Mouse (Mus musculus) thymus, postnatal 25 days (tissue): ENCODE results near the gene Zfp652.
"Not testable (repeated sequence)": the region's sequence is repeated elsewhere in the genome, so short reads cannot be mapped to it uniquely, and the experiment has no call there.

Experiments used
- DNase-seq: peaks from one replicate; pipeline ENCODE4 v3.0.0; 2022

The Zfp652 gene

DNA sequence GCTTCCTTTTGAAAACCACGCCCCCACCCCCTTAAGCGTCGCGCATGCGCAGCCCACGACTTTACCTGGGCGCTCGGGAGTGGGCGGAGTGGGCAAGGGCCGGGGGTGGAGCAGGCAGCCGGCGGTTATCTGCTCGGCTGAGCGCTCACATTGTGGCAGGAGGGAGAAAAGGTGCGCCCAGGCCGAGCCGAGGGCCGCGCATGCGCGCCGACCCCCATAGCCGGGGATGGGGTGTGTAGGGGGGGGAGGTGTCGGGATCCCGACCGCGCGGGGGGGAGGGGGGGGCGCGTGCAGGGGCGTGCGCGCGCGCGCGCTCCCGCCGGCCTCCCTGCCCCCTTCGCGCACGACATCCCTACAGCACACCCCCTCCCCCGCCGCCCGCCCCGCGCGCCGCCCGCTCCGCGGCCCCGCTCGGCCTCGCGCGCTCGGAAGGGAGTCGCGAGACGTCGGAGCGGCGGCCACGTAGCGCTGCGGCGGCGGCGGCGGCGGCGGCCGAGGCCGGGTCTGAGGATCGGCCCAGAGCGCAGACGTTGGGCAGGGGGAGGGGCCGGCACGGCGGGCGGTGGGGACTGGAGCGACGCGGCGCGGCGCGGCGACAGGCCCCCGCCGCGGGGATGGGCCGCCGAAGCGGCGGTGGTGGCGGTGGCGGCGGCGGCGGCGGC, at the start of gene Zfp652:
Gene Zfp652, plus strand, starts transcription at position 111 of the 662 bp plus-strand sequence.
- peak; percentile 96 for DNase-seq

DNA sequence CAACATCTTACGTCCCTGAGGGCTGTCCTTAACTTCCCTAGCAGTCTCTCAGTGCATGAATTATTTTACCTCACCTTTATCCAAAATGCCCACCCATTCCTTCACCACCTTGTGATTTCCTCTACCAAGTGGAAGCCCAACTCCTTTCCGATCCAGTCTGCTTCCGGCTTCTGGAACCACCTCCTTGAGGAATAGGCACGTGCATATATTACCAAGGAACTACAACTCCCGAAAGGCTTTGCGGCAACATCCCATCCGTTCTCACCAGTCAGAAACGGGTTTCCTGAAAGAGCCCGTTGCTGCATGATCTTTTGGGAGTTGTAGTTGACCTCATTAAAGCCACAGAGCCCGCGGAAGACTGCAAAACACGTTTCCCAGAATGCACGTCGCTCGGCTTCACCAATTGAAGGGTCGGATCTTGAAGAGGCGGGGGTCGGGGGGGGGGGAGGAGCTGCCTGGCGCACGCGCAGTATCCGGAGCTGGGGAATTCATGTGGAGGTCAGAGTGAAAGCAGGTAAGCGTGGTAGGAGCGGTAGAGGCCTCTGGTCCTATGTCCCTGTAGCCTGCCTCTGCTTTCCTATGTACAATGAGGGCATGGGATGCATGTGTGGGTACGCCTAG, 45.8 kb upstream of the Zfp652 start, which contains the start of gene Phb:
Gene Phb, plus strand, starts transcription at position 429 of the 621 bp plus-strand sequence.
- peak; percentile 87 for DNase-seq

DNA sequence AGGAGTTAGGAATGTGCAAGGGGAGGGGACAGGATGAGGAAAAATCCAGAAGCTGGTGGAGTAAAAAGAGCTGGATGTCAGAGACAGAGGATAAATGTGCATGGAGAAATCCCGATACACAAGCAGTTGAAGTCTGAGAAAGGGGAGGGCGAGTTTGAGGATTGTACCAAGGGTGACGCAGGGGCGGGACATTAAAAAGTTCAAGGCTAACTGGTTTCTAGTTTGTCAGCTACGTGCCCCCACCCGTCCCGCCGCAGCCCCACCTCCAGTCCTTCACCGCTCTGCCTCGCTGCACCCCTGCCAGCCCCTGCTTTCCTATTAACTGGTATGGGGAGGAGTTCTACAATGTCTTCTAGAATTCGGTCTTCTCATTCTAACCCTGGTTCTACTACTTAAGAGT, 45.3 kb upstream of the Zfp652 start:
- DNase-seq = peak; percentile 51

DNA sequence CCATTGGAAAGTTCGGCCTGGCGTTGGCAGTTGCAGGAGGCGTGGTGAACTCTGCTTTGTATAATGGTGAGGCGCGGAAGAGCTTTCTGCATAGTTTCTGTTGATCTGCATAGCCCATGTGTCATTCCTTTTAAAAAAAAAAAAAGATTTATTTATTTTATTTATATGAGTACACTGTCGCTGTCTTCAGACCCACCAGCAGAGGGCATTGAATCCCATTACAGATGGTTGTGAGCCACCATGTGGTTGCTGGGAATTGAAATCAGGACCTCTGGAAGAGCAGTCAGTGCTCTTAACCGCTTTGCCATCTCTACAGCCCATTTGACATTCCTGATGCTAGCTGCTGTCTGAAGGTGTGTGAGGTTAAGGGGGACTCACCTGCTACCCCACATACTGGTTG, 44.4 kb upstream of the Zfp652 start:
- not testable (repeated sequence) for DNase-seq

DNA sequence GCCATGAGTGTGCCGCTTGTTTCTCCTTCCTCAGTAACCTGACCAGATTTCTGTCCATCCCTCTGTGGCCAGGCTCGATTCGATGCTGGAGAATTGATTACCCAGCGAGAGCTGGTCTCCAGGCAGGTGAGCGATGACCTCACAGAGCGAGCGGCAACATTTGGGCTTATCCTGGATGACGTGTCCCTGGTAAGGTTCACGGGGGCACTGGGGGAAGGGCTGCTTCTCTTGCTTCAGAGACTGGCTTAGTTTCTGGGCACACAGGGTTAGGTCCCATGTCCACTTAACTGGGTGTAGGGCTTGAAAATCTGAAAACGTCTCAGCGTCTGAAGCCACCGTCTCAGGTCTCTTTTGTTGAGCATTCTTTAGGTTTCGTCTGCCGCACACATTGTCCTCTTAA, 37.0 kb upstream of the Zfp652 start:
- DNase-seq = no peak

DNA sequence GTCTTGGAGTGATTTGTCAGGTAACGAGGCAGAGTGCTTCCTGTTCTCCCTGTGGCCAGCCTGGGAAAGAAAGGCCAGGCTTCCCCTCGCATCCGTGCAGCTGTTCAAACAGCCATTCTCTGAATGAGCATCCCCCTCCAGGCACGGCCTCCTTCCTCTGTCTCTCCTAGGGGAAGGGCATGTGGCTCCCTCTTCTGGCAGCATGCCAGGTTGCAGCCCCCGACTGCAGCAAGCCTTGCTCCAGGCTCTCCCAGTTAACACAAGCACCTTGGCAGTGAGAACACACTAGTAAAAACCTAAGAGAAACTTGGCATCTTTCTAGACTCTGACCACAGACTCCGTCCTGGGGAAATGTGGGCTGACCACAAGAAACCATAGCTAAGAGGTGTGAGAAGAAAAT, 36.2 kb upstream of the Zfp652 start:
- peak; percentile 83 for DNase-seq

DNA sequence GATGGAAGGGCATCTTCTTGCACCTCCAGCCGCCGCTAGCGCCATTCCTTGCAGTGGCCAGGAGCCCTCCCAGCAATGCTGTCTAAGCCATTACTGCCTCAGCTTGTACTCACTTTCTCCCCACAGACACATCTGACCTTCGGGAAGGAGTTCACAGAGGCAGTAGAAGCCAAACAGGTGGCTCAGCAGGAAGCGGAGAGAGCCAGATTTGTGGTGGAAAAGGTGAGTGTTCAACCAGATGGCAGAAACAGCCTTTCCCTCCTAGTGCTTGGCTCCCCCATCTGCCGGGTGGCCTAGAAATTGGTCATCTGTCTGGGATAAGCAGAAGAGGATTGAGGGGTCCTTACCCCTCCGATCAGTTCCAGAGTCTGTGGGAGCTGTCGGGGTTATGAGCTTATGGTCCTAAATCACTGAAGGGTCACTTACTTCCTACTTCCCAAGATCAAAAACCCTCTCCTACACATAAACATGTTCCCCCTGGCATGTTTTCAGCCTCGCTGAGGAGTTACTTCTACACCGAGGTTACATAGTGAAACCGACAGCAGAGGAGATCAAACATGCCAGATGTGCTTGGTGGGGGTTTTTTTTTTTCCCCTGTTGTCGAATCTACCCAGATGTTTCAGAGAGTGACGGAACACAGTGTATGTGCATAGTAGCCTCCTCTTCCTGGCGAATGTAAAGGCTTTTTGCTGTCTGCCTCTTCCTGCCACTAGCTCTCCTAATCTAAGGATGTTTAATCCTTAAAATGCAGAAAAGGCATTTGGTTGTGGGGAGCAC, 34.4 kb upstream of the Zfp652 start:
- no peak for DNase-seq

DNA sequence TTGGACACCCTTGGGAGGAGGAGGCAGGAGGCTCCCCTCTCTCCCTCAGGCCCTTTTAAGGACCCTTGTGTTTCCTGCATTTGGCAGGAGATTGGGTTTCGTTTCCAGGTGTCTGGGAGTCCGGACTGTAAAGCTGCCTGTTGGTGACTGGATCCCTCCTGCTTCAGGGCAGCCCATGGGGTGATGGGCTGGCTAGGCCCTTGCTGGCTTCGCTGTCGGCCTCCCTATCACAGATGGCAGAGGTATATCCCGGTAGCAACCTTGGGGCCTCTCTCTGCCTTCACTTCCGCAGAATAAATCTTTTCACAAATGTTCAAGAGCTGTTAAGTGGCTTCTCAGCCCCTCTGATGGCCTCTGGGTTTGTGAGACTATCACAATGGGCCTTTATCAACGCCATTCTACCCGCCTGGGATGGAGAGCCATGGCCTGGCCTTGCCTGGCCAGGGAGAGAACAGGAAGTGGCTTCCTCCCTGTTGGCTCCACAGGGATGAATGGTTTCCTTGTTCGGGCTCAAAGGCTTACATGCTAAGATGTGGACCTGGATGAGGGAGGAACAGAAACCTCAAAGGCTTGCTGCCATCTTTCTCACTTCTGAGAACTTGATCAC, 30.4 kb upstream of the Zfp652 start:
- DNase-seq = no peak

DNA sequence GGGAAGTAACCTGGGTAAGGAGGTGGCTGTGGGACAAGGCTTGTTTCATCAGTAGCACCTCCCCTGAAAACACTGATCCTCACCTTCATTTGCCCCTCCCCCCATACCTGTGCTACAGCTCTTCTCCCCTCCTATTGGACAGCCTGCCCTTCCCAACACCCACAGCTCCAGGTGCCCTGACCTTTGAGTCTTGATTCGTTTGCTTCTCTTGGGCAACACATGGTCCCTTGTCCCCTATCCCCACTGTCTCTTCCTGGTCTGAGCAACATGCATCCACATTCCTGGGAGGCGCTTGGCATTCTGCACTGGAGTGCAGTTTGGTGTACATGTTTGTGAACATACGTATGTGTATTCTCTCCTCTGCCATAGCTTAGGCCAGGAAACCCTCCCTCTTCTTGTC, 29.5 kb upstream of the Zfp652 start:
- DNase-seq = no peak

DNA sequence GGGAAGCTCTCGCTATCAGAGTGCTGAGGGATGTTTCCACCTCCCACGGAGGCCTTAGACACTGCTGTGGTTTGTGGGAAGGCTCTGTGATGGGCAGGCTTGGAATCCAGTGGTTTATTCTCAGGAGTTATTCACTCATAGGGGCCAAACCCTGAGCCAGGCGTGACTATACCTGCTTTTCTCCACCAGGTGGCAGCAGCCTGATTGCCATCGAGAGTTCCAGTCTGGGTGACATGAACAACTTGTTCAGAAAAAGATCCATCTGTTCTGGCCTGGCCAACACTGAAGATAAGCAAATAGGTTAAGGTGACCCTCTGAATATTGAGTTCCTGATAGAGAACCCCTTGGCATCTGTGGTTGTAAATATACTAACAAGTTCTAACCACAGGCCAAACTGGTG, 26.4 kb upstream of the Zfp652 start:
- DNase-seq = peak; percentile 75

DNA sequence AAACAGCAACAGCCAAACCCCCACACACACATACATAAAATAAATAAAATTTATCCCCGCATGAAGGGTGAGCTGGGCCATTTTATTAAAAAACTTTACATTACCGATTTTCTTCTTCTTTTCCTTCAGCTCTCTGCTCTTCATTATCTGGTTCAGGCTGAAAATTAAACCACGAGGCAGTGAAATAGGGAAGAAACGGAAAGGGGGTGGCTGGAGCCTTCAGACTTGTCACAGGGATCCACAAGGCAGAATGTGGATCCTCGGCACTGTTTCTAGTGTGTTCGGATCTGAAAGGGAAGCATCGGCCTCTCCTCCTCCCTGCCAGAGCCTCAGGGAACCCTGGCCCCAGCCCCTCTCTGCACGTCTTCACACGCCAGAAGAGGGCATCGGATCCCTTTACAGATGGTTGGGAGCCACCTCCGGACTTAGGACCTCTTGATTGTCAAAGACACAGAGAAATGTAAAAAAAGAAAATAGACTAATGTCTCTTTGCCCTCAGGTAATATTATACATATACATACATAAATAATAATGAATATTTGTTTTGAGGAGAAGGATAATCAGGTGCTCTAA, 25.3 kb upstream of the Zfp652 start:
- DNase-seq = no peak

DNA sequence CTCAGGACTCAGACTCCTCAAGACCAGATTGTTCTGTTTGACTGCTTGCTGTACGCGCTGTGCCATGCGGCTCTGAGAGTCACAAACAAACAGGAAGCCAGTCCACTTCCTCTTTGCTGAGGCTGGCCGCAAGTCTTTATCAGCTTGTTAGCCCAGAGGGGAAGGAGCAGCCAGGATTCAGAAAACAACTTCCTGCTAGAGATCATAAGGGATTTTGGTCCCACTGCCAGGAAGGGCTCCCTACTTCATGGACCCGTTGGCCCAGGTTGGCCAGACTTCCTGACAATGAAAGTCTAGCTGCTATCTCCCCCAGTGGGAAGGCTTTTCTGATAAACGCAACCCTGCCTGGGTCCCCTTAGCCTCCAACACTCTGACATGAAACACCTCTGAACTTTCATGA, 24.0 kb upstream of the Zfp652 start:
- peak; percentile 26 for DNase-seq

DNA sequence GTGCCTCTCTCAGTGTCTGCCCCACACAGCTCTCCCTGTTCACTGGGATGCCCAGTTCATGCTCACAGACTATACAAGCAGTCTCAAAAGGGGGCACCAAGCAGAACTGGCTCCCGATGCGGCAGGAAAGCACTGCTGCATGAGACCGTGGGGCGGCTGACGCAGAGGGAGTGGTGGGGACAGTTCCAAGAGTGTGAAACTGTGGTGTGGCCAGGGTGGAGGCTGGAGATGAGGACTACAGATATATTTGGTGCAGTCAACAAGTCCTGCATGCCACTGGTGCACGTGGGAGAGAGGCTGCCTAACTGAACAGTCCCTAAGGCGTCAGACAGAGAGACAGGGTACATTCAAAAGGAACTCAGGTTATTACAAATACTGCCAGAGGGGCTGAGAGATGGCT, 23.5 kb upstream of the Zfp652 start:
- peak; percentile 12 for DNase-seq

DNA sequence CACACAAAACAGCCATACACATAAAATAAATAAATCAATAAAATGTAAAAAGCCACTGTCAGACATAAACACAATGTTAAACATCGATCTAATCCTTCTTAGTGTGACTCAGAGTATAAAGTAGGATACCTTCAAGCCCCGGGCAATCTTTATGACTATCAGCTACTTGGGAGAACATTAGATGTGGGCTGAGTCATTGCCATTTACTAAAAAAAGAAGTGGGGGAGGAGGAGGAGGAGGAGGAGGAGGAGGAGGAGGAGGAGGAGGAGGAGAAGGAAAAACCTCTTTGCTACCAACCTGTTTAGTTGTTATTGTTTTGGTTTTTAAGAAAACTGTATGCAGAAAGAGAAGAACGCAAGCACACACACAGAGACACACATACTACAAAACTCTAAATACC, 22.9 kb upstream of the Zfp652 start:
- no peak for DNase-seq

DNA sequence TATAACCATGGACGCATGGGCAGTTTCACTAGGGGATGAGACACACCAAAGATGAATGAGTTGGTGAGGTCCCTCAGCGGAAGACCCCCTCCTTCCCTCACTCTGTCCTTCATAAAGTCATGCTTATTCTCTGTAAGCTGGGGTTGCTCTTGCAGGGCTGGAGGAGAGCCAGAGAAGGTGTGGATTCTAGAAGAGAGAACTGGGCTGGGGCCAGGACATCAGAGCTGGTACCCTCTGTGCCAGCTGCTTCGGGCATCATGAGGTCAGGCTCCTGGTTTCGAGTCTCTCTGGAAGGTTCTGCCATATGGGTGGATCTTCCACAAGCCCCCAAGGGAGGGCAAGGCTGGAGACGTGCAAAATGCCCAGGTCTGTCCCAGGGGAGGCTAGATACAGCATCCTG, 13.9 kb upstream of the Zfp652 start:
- DNase-seq = no peak

DNA sequence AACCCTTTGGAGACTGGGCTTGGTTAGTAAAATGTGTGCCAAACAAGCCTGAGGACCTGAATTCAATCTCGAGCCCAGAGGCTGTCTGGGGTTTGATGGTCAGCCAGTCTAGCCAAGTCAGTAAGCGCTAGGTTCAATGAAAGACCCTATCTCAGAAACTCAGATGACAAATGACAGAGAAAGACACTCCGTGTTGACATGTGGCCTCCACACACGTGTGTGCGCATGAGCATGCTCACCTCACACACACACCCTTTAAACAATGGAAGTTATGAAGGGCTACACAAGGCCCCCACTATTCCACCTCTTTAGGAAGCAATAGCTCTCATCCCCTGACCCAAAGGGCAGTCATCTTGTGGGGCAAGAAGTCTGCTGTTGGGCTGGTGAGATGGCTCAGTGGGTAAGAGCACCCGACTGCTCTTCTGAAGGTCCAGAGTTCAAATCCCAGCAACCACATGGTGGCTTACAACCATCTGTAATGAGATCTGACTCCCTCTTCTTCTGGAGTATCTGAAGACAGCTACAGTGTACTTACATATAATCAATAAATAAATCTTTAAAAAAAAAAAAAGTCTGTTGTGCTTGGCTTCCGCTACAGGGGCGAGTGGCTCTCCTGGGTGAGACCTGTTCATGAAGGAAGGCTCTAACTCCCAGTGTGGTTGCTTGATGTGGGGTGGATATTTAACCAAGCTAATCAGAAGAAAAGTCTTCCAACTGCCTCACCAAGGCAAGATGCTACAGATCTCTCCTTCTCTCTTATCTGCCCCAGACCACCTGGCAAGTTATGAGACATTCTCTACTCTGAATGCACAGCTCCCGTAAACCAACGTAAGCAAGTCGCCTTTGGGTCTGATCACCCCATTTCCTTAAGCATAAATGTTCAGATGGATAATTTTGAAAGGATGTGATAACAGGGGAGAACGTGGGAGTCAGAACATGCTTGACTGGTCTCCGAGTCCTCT, 11.4 kb upstream of the Zfp652 start:
- DNase-seq = no peak

DNA sequence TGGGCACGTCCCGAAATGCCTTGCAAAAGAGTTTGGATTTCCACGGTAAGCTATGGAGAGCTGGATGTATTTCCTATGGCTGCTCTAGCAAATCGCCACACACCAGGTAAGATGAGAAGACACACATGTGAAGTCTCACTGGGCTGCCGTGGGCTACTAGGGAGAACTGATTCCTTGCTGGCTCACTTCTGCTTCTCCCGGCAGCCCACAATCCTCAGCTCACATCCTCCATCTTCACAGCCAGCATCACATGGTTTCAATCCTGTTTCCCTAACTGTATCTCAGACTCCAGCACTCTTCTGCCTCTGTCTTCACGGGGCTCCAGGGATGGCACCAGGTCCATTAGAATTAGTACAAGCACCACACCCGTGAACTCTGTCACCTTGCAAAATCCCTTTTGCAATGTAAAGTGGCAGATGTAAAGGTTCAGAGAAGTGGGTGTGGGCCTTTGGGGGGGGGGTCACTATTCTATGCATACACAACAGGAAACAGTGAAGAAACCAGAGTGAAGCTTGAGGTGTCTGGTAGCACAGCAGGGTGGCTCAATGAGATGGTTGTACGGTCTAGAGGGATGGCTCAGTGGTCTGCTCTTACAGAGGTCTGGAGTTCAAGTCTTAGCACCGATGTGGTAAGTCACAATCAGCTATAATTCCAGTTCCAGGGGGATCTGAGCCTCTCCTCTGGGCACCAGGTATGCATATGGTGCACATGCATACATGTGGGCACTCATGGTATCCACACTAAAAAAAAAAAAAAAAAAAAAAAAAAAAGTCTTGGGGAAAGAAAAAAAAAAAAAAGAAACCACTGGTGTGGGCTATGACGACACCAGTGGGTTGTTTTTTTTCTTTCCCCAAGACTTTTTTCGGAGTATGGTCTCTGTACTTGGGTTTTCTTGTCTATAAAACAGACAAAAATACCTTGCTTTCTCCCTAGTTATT, 8.2 kb upstream of the Zfp652 start:
- no peak for DNase-seq

DNA sequence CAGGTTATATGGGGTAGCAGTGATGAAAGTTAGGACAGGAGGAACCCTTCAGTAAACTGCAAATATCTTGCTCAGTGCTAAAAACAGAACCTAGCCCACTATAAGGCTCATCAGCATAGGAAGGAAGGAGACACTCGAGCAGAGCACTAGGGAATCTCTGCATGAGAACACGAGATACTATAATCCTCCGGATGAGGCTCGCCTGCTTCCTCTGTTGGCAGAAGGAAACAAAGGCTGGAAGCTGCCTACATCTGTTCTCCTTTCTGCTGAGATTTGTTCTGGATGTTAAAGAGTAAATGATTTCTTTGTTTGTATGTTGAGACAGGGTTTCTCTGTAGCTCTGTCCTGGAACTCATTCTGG, 7.5 kb upstream of the Zfp652 start:
- no peak for DNase-seq

DNA sequence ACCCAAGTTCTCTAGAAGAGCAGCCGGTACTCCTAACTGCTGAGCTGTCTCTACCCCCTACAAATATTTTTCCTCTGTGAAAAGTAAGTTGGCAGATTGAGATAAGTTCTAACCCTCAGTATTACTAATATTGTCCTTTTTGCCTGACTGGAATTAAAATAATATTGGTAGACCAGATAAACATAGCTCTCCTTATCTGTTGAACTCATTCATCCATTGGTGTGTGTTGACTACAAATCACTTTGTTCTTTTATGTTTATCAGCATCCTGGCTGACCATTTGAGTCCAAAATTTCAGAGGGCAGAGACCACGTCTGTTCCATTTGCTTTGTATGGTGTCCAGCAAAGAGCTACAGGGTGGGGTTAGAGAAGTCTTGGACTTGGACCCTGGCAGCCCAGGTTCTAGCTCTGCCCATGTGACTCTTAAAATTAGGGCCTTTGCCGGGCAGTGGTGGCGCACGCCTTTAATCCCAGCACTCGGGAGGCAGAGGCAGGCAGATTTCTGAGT, 2.9 kb upstream of the Zfp652 start:
- no peak for DNase-seq

DNA sequence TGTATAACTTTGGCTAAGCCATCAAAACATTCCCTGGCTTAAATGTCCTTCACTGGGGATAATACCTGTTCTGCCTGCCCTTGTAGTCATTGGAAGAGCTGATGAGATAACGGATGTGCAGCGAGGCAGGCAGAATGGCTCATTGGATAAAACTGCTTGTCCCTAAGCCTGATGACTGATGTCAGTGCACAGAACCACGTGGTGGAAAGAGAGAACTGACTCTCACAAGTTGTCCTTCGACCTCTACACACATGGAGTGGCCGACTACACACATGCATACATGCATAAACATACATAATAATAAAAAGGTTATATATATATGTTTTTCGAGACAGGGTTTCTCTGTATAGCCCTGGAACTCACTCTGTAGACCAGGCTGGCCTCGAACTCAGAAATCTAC, 2.0 kb upstream of the Zfp652 start:
- no peak for DNase-seq

DNA sequence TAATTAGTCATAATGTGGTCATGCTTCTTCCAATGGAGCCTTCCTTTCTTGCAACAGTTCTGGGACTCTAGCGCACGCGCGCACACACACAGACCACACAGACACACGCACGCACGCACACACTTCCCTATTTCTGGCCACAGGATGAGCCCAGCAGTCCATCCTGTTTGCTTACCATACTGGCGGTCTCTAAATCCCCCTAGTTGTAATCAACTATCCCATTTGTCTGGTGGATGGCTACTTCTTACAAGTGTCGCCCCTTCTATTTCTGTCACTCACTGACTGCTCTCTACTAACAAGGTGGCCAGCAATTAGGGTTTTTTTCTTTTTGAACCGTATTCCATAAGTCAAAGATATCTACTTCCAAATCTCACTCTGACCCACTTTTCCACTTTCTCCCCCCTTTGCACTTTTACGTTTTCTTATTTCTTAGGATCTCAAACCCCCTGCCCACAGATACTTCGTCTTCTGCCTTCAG, 349 bp upstream of the Zfp652 start:
- no peak for DNase-seq
